Mouse (Mus musculus): ENCODE data around the gene BC048562. TPM values are rescaled to one million over a fixed set of nuclear protein-coding genes. Genes with fewer than 3 reads are reported as not detected.

The BC048562 gene
- total and polyA plus RNA-seq, 3 experiments: not detected

- TF ChIP-seq POLR2A (IDR thresholded peaks at IDR 0.05; ENCODE audit: insufficient read depth, low read depth, low read length) (no peak), EP300 (IDR thresholded peaks at IDR 0.05; ENCODE audit: insufficient read depth, low read depth, low read length) (no peak), CTCF (IDR thresholded peaks at IDR 0.05) (no peak)
- WGBS: 30% methylated on average over 11 of the region's 11 CpGs
- Histone ChIP-seq H3K36me3 (ENCODE audit: control insufficient read depth, insufficient read depth, low read length) (no peaks in the 10 kb centered on the region), H3K79me2 (replicated peaks; ENCODE audit: control insufficient read depth, insufficient read depth, low read length) (no peaks in the 10 kb centered on the region), H3K4me3 (peak overlapping the region; percentile 15; the same call in 1 of the 2 replicates), H3K4me1 (ENCODE audit: control insufficient read depth, insufficient read depth, low read length) (peaks cover 11% of the 10 kb centered on the region), H3K9ac (ENCODE audit: low read depth, low read length) (peak overlapping the region; percentile 17; the same call in 1 of the 2 replicates), H3K27me3 (ENCODE audit: control insufficient read depth, insufficient read depth, low read length) (no peaks in the 10 kb centered on the region), H3K27ac (peak overlapping the region; percentile 20; the same call in 1 of the 2 replicates)
- no peak for DNase-seq
- intact Hi-C loops (cut with DNase I): no loop called here
Measured at GRCm38 (mm10) chr9:108441236-108441919, 5.1 kb downstream of the BC048562 start.

GRCm38 (mm10) chr9:108445125-108445524, 8.8 kb downstream of the BC048562 start:
- H3K9ac ChIP-seq (ENCODE audit: low read depth, low read length): no peak overlapping the region
- no peak overlapping the region for H3K4me3 ChIP-seq
- peaks cover 12% of the 10 kb centered on the region for H3K4me1 ChIP-seq (ENCODE audit: control insufficient read depth, insufficient read depth, low read length)
- no peak overlapping the region for H3K27ac ChIP-seq
- no peak for DNase-seq
- WGBS: 55% methylated on average over 9 of the region's 9 CpGs
- H3K27me3 ChIP-seq (ENCODE audit: control insufficient read depth, insufficient read depth, low read length): no peaks in the 10 kb centered on the region
- H3K79me2 ChIP-seq (replicated peaks; ENCODE audit: control insufficient read depth, insufficient read depth, low read length): no peaks in the 10 kb centered on the region
- H3K36me3 ChIP-seq (ENCODE audit: control insufficient read depth, insufficient read depth, low read length): no peaks in the 10 kb centered on the region
- intact Hi-C loops (cut with DNase I): no loop called here
- TF ChIP-seq POLR2A (IDR thresholded peaks at IDR 0.05; ENCODE audit: insufficient read depth, low read depth, low read length) (no peak), CTCF (IDR thresholded peaks at IDR 0.05) (no peak)

- H3K4me3 ChIP-seq: no peak overlapping the region
- no peaks in the 10 kb centered on the region for H3K79me2 ChIP-seq (replicated peaks; ENCODE audit: control insufficient read depth, insufficient read depth, low read length)
- H3K27ac ChIP-seq: no peak overlapping the region
- H3K36me3 ChIP-seq (ENCODE audit: control insufficient read depth, insufficient read depth, low read length): no peaks in the 10 kb centered on the region
- no peak for DNase-seq
- no peak for TF ChIP-seq POLR2A (IDR thresholded peaks at IDR 0.05; ENCODE audit: insufficient read depth, low read depth, low read length)
- TF ChIP-seq EP300 (IDR thresholded peaks at IDR 0.05; ENCODE audit: insufficient read depth, low read depth, low read length): no peak
- TF ChIP-seq CTCF (IDR thresholded peaks at IDR 0.05): no peak
- WGBS: 55% methylated on average over 4 of the region's 4 CpGs
- intact Hi-C loops (cut with DNase I): loop anchor here (5.0 kb wide), 2 partner anchors 42 to 68 kb away; partner anchors contain the start of gene Usp19
- H3K27me3 ChIP-seq (ENCODE audit: control insufficient read depth, insufficient read depth, low read length): no peaks in the 10 kb centered on the region
- no peak overlapping the region for H3K9ac ChIP-seq (ENCODE audit: low read depth, low read length)
- H3K4me1 ChIP-seq (ENCODE audit: control insufficient read depth, insufficient read depth, low read length): 0 out of 2 replicates have a peak, but pooled peaks cover 2% of the 10 kb centered on the region
Measured at GRCm38 (mm10) chr9:108449860-108450259, 13.6 kb downstream of the BC048562 start.

- 50% methylated on average over 21 of the region's 21 CpGs for WGBS
- TF ChIP-seq CTCF (IDR thresholded peaks at IDR 0.05): no peak
- no peak for TF ChIP-seq POLR2A (IDR thresholded peaks at IDR 0.05; ENCODE audit: insufficient read depth, low read depth, low read length)
- TF ChIP-seq EP300 (IDR thresholded peaks at IDR 0.05; ENCODE audit: insufficient read depth, low read depth, low read length): 0 out of 2 replicates have a peak, but pooled peaks have one; percentile 7
Measured at GRCm38 (mm10) chr9:108450292-108451169, 14.2 kb downstream of the BC048562 start.

GRCm38 (mm10) chr9:108451170-108451493, 14.8 kb downstream of the BC048562 start:
- DNase-seq: no peak
- no peak overlapping the region for H3K9ac ChIP-seq (ENCODE audit: low read depth, low read length)
- H3K27me3 ChIP-seq (ENCODE audit: control insufficient read depth, insufficient read depth, low read length): no peaks in the 10 kb centered on the region
- intact Hi-C loops (cut with DNase I): loop anchor here (5.0 kb wide), 2 partner anchors 41 to 69 kb away; partner anchors contain the start of gene Usp19
- no peaks in the 10 kb centered on the region for H3K79me2 ChIP-seq (replicated peaks; ENCODE audit: control insufficient read depth, insufficient read depth, low read length)
- no peaks in the 10 kb centered on the region for H3K36me3 ChIP-seq (ENCODE audit: control insufficient read depth, insufficient read depth, low read length)
- 75% methylated on average over 6 of the region's 6 CpGs for WGBS
- TF ChIP-seq EP300 (IDR thresholded peaks at IDR 0.05; ENCODE audit: insufficient read depth, low read depth, low read length) (no peak), CTCF (IDR thresholded peaks at IDR 0.05) (no peak)
- 0 out of 2 replicates have a peak, but pooled peaks cover 2% of the 10 kb centered on the region for H3K4me1 ChIP-seq (ENCODE audit: control insufficient read depth, insufficient read depth, low read length)
- no peak overlapping the region for H3K27ac ChIP-seq
- H3K4me3 ChIP-seq: no peak overlapping the region

More at GRCm38 (mm10) chr9:108450292-108451169, 14.2 kb downstream of the BC048562 start:
- H3K9ac ChIP-seq (ENCODE audit: low read depth, low read length): no peak overlapping the region
- H3K36me3 ChIP-seq (ENCODE audit: control insufficient read depth, insufficient read depth, low read length): no peaks in the 10 kb centered on the region
- no peaks in the 10 kb centered on the region for H3K27me3 ChIP-seq (ENCODE audit: control insufficient read depth, insufficient read depth, low read length)
- H3K4me1 ChIP-seq (ENCODE audit: control insufficient read depth, insufficient read depth, low read length): 0 out of 2 replicates have a peak, but pooled peaks cover 2% of the 10 kb centered on the region
- H3K4me3 ChIP-seq: no peak overlapping the region
- intact Hi-C loops (cut with DNase I): loop anchor here (5.0 kb wide), 2 partner anchors 42 to 68 kb away; partner anchors contain the start of gene Usp19
- DNase-seq: no peak
- no peaks in the 10 kb centered on the region for H3K79me2 ChIP-seq (replicated peaks; ENCODE audit: control insufficient read depth, insufficient read depth, low read length)
- 0 out of 2 replicates have a peak overlapping the region, but pooled peaks have one; percentile 23 for H3K27ac ChIP-seq
